Comparison of ENCODE assay signal across 17 mouse cellular contexts in the genomic region with DNA sequence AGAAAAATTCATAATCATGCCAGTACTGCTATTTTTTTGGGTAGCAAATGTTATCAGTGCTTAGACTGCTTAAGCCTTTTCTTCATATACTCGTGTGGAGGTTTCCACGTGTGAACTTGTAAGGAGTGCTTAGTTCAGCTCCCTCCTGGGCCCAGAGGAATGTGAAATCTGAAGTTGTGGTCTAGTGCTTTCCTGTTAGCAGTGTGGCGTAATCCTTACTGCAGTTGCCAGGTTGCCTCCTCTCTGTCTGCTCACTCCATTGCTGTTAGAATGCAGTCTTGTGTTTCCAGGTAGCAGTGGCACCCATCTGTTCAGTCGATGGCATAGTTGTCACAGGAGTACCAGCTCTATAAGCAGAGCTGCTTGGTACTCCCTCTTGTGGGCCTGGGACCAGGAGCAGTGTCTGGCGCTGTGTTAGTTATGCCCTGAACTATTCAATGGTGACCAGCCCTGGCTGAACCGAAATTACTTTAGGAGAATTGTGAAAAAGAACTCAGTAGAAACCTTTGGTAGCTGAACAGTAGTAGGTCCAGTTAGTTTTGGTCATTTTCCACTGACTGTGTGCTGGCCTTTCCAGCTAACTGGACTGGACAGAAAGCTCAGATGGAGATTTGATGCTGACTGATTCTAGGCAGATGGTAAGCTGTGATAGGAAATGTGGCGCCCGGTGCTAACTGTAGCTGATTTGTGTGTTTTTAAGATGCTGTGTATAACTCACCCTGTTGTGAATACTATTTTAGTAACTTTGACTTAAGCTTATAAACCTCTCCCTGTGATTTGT. TPM values are rescaled to one million over a fixed set of nuclear protein-coding genes. Genes with fewer than 3 reads are reported as not detected.
A peak's percentile ranks its signal among the peaks of the same experiment; 100 is the strongest.
DNase-seq lines count a peak whose midpoint lies in the region; ATAC-seq and TF ChIP-seq lines count a peak whose summit lies in the region.
"Had no signal": no experiment of that assay in that cellular context is flagged by ENCODE, and none has a peak within 500 bp of the region (broad histone marks: within the 10 kb centered on the region; RNA-seq: fewer than 3 reads in every experiment).

No protein-coding gene starts in this region.

- no peak overlapping the region for H3K4me2 ChIP-seq in intestine, postnatal 0 days (replicated peaks; ENCODE audit: low read depth)
- H3K4me2 ChIP-seq in intestine, embryonic 16.5 days (ENCODE audit: low read depth, low read length), result no peak overlapping the region
- H3K4me2 ChIP-seq: forebrain, embryonic 15.5 days; heart, embryonic 15.5 days; hindbrain, embryonic 15.5 days; neural tube, embryonic 15.5 days had no signal

- no peak for ATAC-seq in intestine, postnatal 0 days
- ATAC-seq in intestine, embryonic 16.5 days, result no peak
- ATAC-seq in megakaryocyte-erythroid progenitor cell, adult 5-6 weeks (replicated peaks; ENCODE audit: low FRiP score, low TSS enrichment, poor library complexity, severe bottlenecking), result no peak
- ATAC-seq: forebrain, embryonic 15.5 days had no signal

- H3K9ac ChIP-seq in intestine, postnatal 0 days (ENCODE audit: low read depth, low read length), result no peak overlapping the region
- H3K9ac ChIP-seq in intestine, embryonic 16.5 days (ENCODE audit: low read depth, low read length), result no peak overlapping the region
- H3K9ac ChIP-seq: forebrain, embryonic 15.5 days; heart, embryonic 15.5 days; hindbrain, embryonic 15.5 days; neural tube, embryonic 15.5 days had no signal

- peak; percentile 88 for DNase-seq in brain, adult 2 months (ENCODE audit: low read depth, low spot score)
- DNase-seq in cerebellum, adult 9-11 months, result peak; percentile 66
- peak; percentile 52 for DNase-seq in lung, postnatal 36 days
- DNase-seq in thymus, postnatal 10 days (ENCODE audit: low spot score in 2 of 2), result no peak
- DNase-seq in kidney, postnatal 14 days, result no peak
- DNase-seq: adrenal gland, postnatal 36 days; gastrocnemius, postnatal 25 days; kidney, adult 9 months; right cerebral cortex, postnatal 14 days; thymus, postnatal 14 days had no signal

- no peak overlapping the region for H3K27ac ChIP-seq in intestine, postnatal 0 days (ENCODE audit: low read depth, low read length)
- H3K27ac ChIP-seq in intestine, embryonic 16.5 days (ENCODE audit: low read length), result no peak overlapping the region
- H3K27ac ChIP-seq: forebrain, embryonic 15.5 days; heart, embryonic 15.5 days; hindbrain, embryonic 15.5 days; neural tube, embryonic 15.5 days had no signal

- H3K4me3 ChIP-seq in intestine, postnatal 0 days (ENCODE audit: low read depth, low read length), result no peak overlapping the region
- H3K4me3 ChIP-seq in intestine, embryonic 16.5 days (ENCODE audit: low read length), result no peak overlapping the region
- H3K4me3 ChIP-seq: forebrain, embryonic 15.5 days; heart, embryonic 15.5 days; hindbrain, embryonic 15.5 days; neural tube, embryonic 15.5 days had no signal

- H3K27me3 ChIP-seq in intestine, postnatal 0 days (replicated peaks; ENCODE audit: control insufficient read depth, insufficient read depth, low read length), result no peaks in the 10 kb centered on the region
- H3K27me3 ChIP-seq in intestine, embryonic 16.5 days (replicated peaks; ENCODE audit: control insufficient read depth, insufficient read depth, low read length), result no peaks in the 10 kb centered on the region
- H3K27me3 ChIP-seq: forebrain, embryonic 15.5 days; heart, embryonic 15.5 days; hindbrain, embryonic 15.5 days; neural tube, embryonic 15.5 days had no signal

- no peaks in the 10 kb centered on the region for H3K4me1 ChIP-seq in intestine, postnatal 0 days (replicated peaks; ENCODE audit: control insufficient read depth, insufficient read depth, low read length)
- H3K4me1 ChIP-seq in intestine, embryonic 16.5 days (ENCODE audit: control insufficient read depth, insufficient read depth, low read length), result no peaks in the 10 kb centered on the region
- H3K4me1 ChIP-seq: forebrain, embryonic 15.5 days; hindbrain, embryonic 15.5 days; neural tube, embryonic 15.5 days had no signal

- peak; percentile 24; the same call in 1 of the 2 replicates for TF ChIP-seq CTCF in intestine, postnatal 0 days (IDR thresholded peaks at IDR 0.05; ENCODE audit: low read depth)

- peaks cover 60% of the 10 kb centered on the region for H3K36me3 ChIP-seq in intestine, postnatal 0 days (ENCODE audit: control insufficient read depth, insufficient read depth)
- H3K36me3 ChIP-seq in intestine, embryonic 16.5 days (ENCODE audit: control insufficient read depth, insufficient read depth, low read length), result peaks cover 9% of the 10 kb centered on the region; the same call in 1 of the 2 replicates

- 89% methylated on average over 8 of the region's 8 CpGs for WGBS in intestine, postnatal 0 days
- 86% methylated on average over 8 of the region's 8 CpGs for WGBS in intestine, embryonic 16.5 days

- H3K9me3 ChIP-seq in intestine, postnatal 0 days (ENCODE audit: control insufficient read depth), result no peaks in the 10 kb centered on the region
- H3K9me3 ChIP-seq in intestine, embryonic 16.5 days (ENCODE audit: control insufficient read depth, low read length), result no peaks in the 10 kb centered on the region
- H3K9me3 ChIP-seq: forebrain, embryonic 15.5 days; heart, embryonic 15.5 days; hindbrain, embryonic 15.5 days; neural tube, embryonic 15.5 days had no signal

RNA-seq across cellular contexts. Expression of gene Mfsd10, which starts 29.7 kb away (rescaled TPM):
- 27.9 and 31.4 TPM in 2 replicates for polyA plus RNA-seq in intestine, postnatal 0 days (2015; fragmentation: Nextera tagmentation; extraction: Ambion mirVana)
- polyA plus RNA-seq in intestine, embryonic 16.5 days (2015; fragmentation: Nextera tagmentation; extraction: Ambion mirVana), result 116 and 118 TPM in 2 replicates
- total RNA-seq in megakaryocyte-erythroid progenitor cell, adult 5-6 weeks (2014; fragmentation: Nextera tagmentation), result 92.8 and 130 TPM in 2 replicates
- 43.7 and 60.1 TPM in 2 replicates for total RNA-seq in megakaryocyte-erythroid progenitor cell, adult 5-6 weeks (2017)

RNA-seq across cellular contexts. Expression of gene Add1, which starts 33.8 kb away (rescaled TPM):
- 59.4 and 62.7 TPM in 2 replicates for polyA plus RNA-seq in intestine, postnatal 0 days (2015; fragmentation: Nextera tagmentation; extraction: Ambion mirVana)
- 138 and 143 TPM in 2 replicates for polyA plus RNA-seq in intestine, embryonic 16.5 days (2015; fragmentation: Nextera tagmentation; extraction: Ambion mirVana)
- 188 and 260 TPM in 2 replicates for total RNA-seq in megakaryocyte-erythroid progenitor cell, adult 5-6 weeks (2014; fragmentation: Nextera tagmentation)
- 170 and 288 TPM in 2 replicates for total RNA-seq in megakaryocyte-erythroid progenitor cell, adult 5-6 weeks (2017)

RNA-seq across cellular contexts. Expression of gene Nop14, which starts 52.7 kb away (rescaled TPM):
- 12.5 and 13.8 TPM in 2 replicates for polyA plus RNA-seq in intestine, postnatal 0 days (2015; fragmentation: Nextera tagmentation; extraction: Ambion mirVana)
- polyA plus RNA-seq in intestine, embryonic 16.5 days (2015; fragmentation: Nextera tagmentation; extraction: Ambion mirVana), result 21.0 and 23.7 TPM in 2 replicates
- total RNA-seq in megakaryocyte-erythroid progenitor cell, adult 5-6 weeks (2014; fragmentation: Nextera tagmentation), result 61.6 and 62.0 TPM in 2 replicates
- 79.6 and 94.2 TPM in 2 replicates for total RNA-seq in megakaryocyte-erythroid progenitor cell, adult 5-6 weeks (2017)

RNA-seq across cellular contexts. Expression of gene Grk4, which starts 52.9 kb away (rescaled TPM):
- 1.1 and 2.0 TPM in 2 replicates for polyA plus RNA-seq in intestine, postnatal 0 days (2015; fragmentation: Nextera tagmentation; extraction: Ambion mirVana)
- 0.93 and 1.2 TPM in 2 replicates for polyA plus RNA-seq in intestine, embryonic 16.5 days (2015; fragmentation: Nextera tagmentation; extraction: Ambion mirVana)
- total RNA-seq in megakaryocyte-erythroid progenitor cell, adult 5-6 weeks (2014; fragmentation: Nextera tagmentation), result 0.74 and 5.0 TPM in 2 replicates
- 0.65 and 0.99 TPM in 2 replicates for total RNA-seq in megakaryocyte-erythroid progenitor cell, adult 5-6 weeks (2017)

Comparison
In these comparisons a context has a peak if more than half of its experiments do, and no peak if none do; other contexts are left out.
1. DNase-seq: peak in brain, adult 2 months (single experiment), cerebellum, adult 9-11 months (single experiment) and lung, postnatal 36 days (single experiment); none in thymus, postnatal 10 days (0 of 2) and kidney, postnatal 14 days (single experiment).